Mouse (Mus musculus): ENCODE data around the gene Gm11172. TPM values are rescaled to one million over a fixed set of nuclear protein-coding genes. Genes with fewer than 3 reads are reported as not detected.

Gene Gm11172
- polyA plus RNA-seq (2021), result not detected

GRCm38 (mm10) chr16:10812865-10813371 is at the start of gene Gm11172:
Gene Gm11172 (plus strand): TSS chr16:10812915.
- in situ Hi-C loops (cut with MboI; ENCODE audit: low pct_unique_long_range_greater_than_20kb), result no loop called here
- CTCF ChIA-PET, result no interaction called here
- ATAC-seq (no peak), DNase-seq (ENCODE audit: low read depth, low spot score) (no peak)
- POLR2A ChIA-PET, result no interaction called here
- TF ChIP-seq CTCF (IDR thresholded peaks at IDR 0.05), result no peak
- H3K27me3 ChIP-seq, result no peaks in the 10 kb centered on the region

GRCm38 (mm10) chr16:10763540-10764264 is 49.0 kb upstream of the Gm11172 start:
- no peak for ATAC-seq
- no peak for DNase-seq (ENCODE audit: low read depth, low spot score)
- ChIA-PET POLR2A (no interaction called here), CTCF (no interaction called here)
- in situ Hi-C loops (cut with MboI; ENCODE audit: low pct_unique_long_range_greater_than_20kb), result no loop called here
- TF ChIP-seq CTCF (IDR thresholded peaks at IDR 0.05), result no peak
- no peaks in the 10 kb centered on the region for H3K27me3 ChIP-seq

- no peaks in the 10 kb centered on the region for H3K27me3 ChIP-seq
- in situ Hi-C loops (cut with MboI; ENCODE audit: low pct_unique_long_range_greater_than_20kb), result no loop called here
- ATAC-seq (no peak), DNase-seq (ENCODE audit: low read depth, low spot score) (no peak)
- POLR2A ChIA-PET, result no interaction called here
- no peak for TF ChIP-seq CTCF (IDR thresholded peaks at IDR 0.05)
- CTCF ChIA-PET, result no interaction called here
Observed at GRCm38 (mm10) chr16:10764323-10764722, 48.4 kb upstream of the Gm11172 start.

- CTCF ChIA-PET, result interaction anchor here (0.8 to 1.7 kb wide), 9 partner anchors 10 to 130 kb away, joined by 3 to 7 read pairs (median 4); no protein-coding TSS in a partner anchor
- POLR2A ChIA-PET, result no interaction called here
- in situ Hi-C loops (cut with MboI; ENCODE audit: low pct_unique_long_range_greater_than_20kb), result no loop called here
- peak; percentile 85 for TF ChIP-seq CTCF (IDR thresholded peaks at IDR 0.05)
- DNase-seq (ENCODE audit: low read depth, low spot score) (no peak), ATAC-seq (no peak)
- no peaks in the 10 kb centered on the region for H3K27me3 ChIP-seq
Observed at GRCm38 (mm10) chr16:10767158-10767557, 45.6 kb upstream of the Gm11172 start.

- no peaks in the 10 kb centered on the region for H3K27me3 ChIP-seq
- ATAC-seq, result no peak
- DNase-seq (ENCODE audit: low read depth, low spot score), result no peak
- TF ChIP-seq CTCF (IDR thresholded peaks at IDR 0.05), result no peak
- CTCF ChIA-PET, result interaction anchor here (1.2 kb wide), 1 partner anchor 17 kb away, joined by 3 read pairs; the partner anchor contains the start of gene Socs1
- in situ Hi-C loops (cut with MboI; ENCODE audit: low pct_unique_long_range_greater_than_20kb), result no loop called here
- POLR2A ChIA-PET, result no interaction called here
Observed at GRCm38 (mm10) chr16:10768821-10769220, 43.9 kb upstream of the Gm11172 start.

- DNase-seq (ENCODE audit: low read depth, low spot score), result no peak
- H3K27me3 ChIP-seq, result no peaks in the 10 kb centered on the region
- ATAC-seq, result peak; percentile 29
- no peak for TF ChIP-seq CTCF (IDR thresholded peaks at IDR 0.05)
- ChIA-PET POLR2A (interaction anchor here (0.6 kb wide), 1 partner anchor 198 kb away, joined by 3 read pairs; no protein-coding TSS in a partner anchor), CTCF (interaction anchor here (1.2 to 1.3 kb wide), 2 partner anchors 13 to 14 kb away, joined by 3 to 5 read pairs; no protein-coding TSS in a partner anchor)
- in situ Hi-C loops (cut with MboI; ENCODE audit: low pct_unique_long_range_greater_than_20kb), result no loop called here
Observed at GRCm38 (mm10) chr16:10769661-10770060, 43.1 kb upstream of the Gm11172 start.

- ChIA-PET CTCF (interaction anchor here (1.2 to 1.3 kb wide), 2 partner anchors 11 to 15 kb away, joined by 3 to 5 read pairs; no protein-coding TSS in a partner anchor), POLR2A (no interaction called here)
- ATAC-seq (no peak), DNase-seq (ENCODE audit: low read depth, low spot score) (no peak)
- no peak for TF ChIP-seq CTCF (IDR thresholded peaks at IDR 0.05)
- in situ Hi-C loops (cut with MboI; ENCODE audit: low pct_unique_long_range_greater_than_20kb), result no loop called here
- H3K27me3 ChIP-seq, result no peaks in the 10 kb centered on the region
Observed at GRCm38 (mm10) chr16:10770531-10771325, 42.0 kb upstream of the Gm11172 start.

- in situ Hi-C loops (cut with MboI; ENCODE audit: low pct_unique_long_range_greater_than_20kb), result no loop called here
- no peak for DNase-seq (ENCODE audit: low read depth, low spot score)
- ChIA-PET POLR2A (no interaction called here), CTCF (no interaction called here)
- H3K27me3 ChIP-seq, result no peaks in the 10 kb centered on the region
- TF ChIP-seq CTCF (IDR thresholded peaks at IDR 0.05), result no peak
- ATAC-seq, result no peak
Observed at GRCm38 (mm10) chr16:10771769-10772510, 40.8 kb upstream of the Gm11172 start.

- DNase-seq (ENCODE audit: low read depth, low spot score) (no peak), ATAC-seq (no peak)
- TF ChIP-seq CTCF (IDR thresholded peaks at IDR 0.05), result no peak
- in situ Hi-C loops (cut with MboI; ENCODE audit: low pct_unique_long_range_greater_than_20kb), result no loop called here
- no peaks in the 10 kb centered on the region for H3K27me3 ChIP-seq
- POLR2A ChIA-PET, result no interaction called here
- CTCF ChIA-PET, result no interaction called here
Observed at GRCm38 (mm10) chr16:10773543-10773942, 39.2 kb upstream of the Gm11172 start.

GRCm38 (mm10) chr16:10774726-10775125 is 38.0 kb upstream of the Gm11172 start:
- no peak for DNase-seq (ENCODE audit: low read depth, low spot score)
- POLR2A ChIA-PET, result no interaction called here
- H3K27me3 ChIP-seq, result no peaks in the 10 kb centered on the region
- ATAC-seq, result no peak
- in situ Hi-C loops (cut with MboI; ENCODE audit: low pct_unique_long_range_greater_than_20kb), result no loop called here
- CTCF ChIA-PET, result interaction anchor here (1.2 kb wide), 1 partner anchor 11 kb away, joined by 3 read pairs; the partner anchor contains the start of gene Socs1
- TF ChIP-seq CTCF (IDR thresholded peaks at IDR 0.05), result no peak
